Mouse (Mus musculus) macrophage (primary cell): Measurements from ENCODE around the gene Pnkd. TPM values are rescaled to one million over a fixed set of nuclear protein-coding genes. Genes with fewer than 3 reads are reported as not detected.

Source experiments
- H3K27ac ChIP-seq: fragments of 350-480 bp; formaldehyde crosslinking; 2 replicates; pipeline ENCODE4 v1.9.0; 2021
- H3K36me3 ChIP-seq: fragments of 350-480 bp; formaldehyde crosslinking; 2 replicates; pipeline ENCODE4 v1.9.0; 2021; ENCODE audit errors: inconsistent target
- H3K4me3 ChIP-seq: fragments of 350-480 bp; formaldehyde crosslinking; 2 replicates; pipeline ENCODE4 v1.9.0; 2021; ENCODE audit errors: inconsistent target
- H3K79me2 ChIP-seq: fragments of 350-480 bp; formaldehyde crosslinking; 2 replicates; pipeline ENCODE4 v1.9.0; 2021; ENCODE audit errors: inconsistent target
- WGBS: methylation state at CpG from one replicate; pipeline ENCODE4 v1.1.7; 2026; ENCODE audit warnings: inconsistent platforms; ENCODE audit not compliant: missing documents; 5-methylcytosine and 5-hydroxymethylcytosine counted together
- polyA plus RNA-seq: library from polyadenylated mRNA; stranded (reverse); fragments of 250-400 nt; gene quantifications from 3 replicates; pipeline ENCODE4 v1.2.4, GENCODE M21; 2018; ENCODE audit warnings: inconsistent platforms

Gene Pnkd
- polyA plus RNA-seq, 1 experiment from 2014 or later, result 20.6 TPM

DNA sequence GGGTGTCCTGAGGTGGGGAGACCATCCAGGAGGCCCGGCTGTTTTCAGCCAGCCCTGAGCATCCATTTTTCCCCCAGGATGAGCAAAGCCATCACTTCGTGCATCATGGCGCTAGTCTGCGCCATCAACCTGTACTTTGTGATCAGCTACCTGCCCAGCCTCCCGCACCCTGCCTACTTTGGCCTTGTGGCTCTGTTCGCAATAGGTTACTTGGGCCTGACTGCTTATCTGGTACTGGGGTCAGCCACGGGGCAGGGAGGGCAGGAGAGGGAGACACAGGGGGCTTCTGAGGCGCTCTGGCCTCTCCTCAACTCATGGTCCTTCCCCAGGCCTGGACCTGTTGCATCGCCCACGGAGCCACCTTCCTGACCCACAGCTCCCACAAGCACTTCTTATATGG, 100.3 kb downstream of the Pnkd start:
- Histone ChIP-seq H3K79me2 (no peaks in the 10 kb centered on the region), H3K36me3 (peaks cover 33% of the 10 kb centered on the region), H3K4me3 (no peak overlapping the region), H3K27ac (no peak overlapping the region)
- 92% methylated on average over 10 of the region's 10 CpGs for WGBS

DNA sequence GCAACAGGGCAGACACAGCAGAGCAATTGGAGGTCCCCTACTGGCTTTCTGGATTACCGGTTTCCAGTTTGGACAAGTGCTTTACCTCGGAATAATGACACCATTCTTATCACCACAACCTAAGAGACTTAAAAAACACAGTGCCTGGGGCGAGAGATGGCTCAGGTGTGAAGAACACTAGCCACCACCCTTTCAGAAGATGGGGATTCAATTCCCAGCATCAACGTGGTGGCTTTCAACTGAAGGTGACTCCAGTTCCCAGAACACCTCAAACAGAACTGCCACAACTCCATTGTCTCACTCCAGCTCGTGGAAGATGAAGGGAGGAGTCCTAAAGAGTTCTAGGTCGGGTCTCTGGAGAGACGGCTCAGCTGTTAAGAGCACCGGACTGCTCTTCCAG, 100.8 kb downstream of the Pnkd start:
- WGBS, result 92% methylated on average over 6 of the region's 8 CpGs
- no peak overlapping the region for H3K4me3 ChIP-seq
- H3K36me3 ChIP-seq, result peaks cover 33% of the 10 kb centered on the region
- no peaks in the 10 kb centered on the region for H3K79me2 ChIP-seq
- H3K27ac ChIP-seq, result no peak overlapping the region

DNA sequence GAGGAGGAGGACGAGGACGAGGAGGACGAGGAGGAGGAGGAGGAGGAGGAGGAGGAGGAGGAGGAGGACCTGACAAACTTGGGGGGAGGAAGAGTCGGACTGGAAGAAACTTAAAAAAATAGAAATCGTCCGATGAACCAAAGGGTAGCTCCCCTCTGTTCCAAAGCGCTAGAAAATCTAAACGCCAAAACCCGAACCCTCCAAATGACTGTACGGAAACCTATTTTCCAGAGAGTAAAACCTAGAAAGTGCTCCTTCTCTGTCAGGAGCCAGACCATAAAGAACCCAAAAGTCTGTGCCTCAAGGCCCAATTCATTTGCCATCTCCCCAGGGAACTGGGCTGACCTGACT, 101.6 kb downstream of the Pnkd start:
- WGBS, result 52% methylated on average over 6 of the region's 10 CpGs
- Histone ChIP-seq H3K79me2 (no peaks in the 10 kb centered on the region), H3K36me3 (peaks cover 33% of the 10 kb centered on the region), H3K4me3 (peak overlapping the region; percentile 36), H3K27ac (peak overlapping the region; percentile 88)

DNA sequence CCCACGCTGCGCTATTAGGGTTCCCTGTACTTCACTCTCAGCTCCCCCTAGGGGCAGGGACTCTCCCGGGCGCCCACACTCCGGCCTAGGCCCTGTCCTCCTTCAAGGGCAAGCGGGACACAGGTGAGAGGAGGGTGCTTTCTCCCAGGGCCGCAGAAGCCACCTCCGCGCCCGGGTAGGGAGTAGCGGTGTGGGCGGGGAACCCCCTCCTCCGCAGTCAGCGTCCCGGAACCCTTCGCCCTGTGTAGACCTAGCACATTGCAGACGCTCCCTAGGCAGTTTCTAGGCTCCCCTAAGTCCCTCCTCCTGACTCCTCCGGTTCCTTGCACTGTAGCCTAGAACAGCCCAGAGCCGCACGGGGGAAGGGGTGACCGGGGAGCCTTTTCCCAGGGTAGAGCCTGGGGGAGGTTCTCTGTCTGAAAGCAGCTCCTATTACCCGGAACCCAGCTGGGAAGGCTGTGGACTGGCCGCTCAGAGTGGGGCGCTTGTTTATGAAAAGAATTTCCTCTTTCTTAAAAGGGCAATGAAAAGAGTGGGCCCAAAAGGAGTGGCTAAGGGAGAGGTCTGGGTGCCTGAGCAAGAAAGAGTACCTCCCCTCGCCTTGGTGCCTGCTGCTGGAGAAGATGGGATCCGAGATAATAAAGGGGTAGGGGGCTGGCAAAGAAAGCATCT, 102.1 kb downstream of the Pnkd start:
- WGBS, result 1% methylated on average over 25 of the region's 26 CpGs
- Histone ChIP-seq H3K79me2 (no peaks in the 10 kb centered on the region), H3K4me3 (peak overlapping the region; percentile 36), H3K36me3 (peaks cover 31% of the 10 kb centered on the region), H3K27ac (peak overlapping the region; percentile 88)

DNA sequence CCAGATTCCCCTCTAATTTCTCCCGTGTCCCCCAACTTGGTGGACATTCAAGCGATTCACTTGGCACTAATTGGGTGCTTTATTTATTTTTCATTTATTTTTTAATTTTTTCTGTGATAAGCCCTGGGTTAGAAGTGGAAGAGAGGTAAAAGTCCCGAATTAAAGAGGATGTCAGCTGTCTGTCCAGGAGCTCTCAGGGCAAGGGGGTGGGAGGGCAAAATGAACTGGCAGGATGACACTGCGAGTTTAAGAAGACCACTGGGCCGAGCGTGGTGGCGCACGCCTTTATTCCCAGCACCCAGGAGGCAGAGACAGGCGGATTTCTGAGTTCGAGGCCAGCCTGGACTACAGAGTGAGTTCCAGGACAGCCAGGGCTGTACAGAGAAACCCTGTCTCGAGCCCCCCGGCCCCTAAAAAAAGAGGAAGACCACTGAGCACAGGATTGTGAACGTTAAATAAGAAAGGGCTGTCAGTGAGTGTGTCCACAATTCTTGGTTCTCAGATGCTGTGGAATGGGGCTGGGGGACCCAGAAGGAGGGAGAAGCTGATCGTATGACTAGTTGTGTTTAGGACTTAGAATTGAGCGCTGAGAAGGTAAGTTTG, 102.8 kb downstream of the Pnkd start:
- Histone ChIP-seq H3K4me3 (peak overlapping the region; percentile 36), H3K79me2 (peaks cover 4% of the 10 kb centered on the region), H3K36me3 (peaks cover 27% of the 10 kb centered on the region), H3K27ac (peak overlapping the region; percentile 88)
- WGBS, result 31% methylated on average over 15 of the region's 15 CpGs

DNA sequence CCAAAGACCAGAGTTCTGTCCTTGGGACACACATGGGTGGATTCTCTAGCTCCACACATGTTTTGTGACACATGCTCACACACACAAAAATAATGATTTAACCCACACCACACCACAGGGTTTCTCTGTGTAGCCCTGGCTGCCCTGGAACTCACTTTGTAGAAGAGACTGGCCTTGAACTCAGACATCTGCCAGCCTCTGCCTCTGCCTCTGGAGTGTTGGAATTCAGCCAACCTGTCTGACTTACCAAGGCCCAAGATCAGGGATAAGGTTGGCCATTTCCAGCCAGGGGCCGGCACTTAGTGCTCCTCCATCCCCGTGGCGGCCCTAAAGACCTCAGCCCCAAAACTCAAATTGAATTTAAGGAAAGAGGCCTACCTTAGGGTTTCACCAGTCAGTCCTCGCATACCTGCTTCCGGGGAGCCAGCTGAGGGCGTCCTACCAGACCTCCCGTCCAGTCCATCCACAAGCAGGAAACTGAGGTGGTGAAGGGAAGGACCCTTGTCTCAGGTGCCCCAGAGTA, 103.7 kb downstream of the Pnkd start:
- Histone ChIP-seq H3K79me2 (peaks cover 14% of the 10 kb centered on the region), H3K4me3 (no peak overlapping the region), H3K27ac (no peak overlapping the region), H3K36me3 (peaks cover 21% of the 10 kb centered on the region)
- 91% methylated on average over 7 of the region's 7 CpGs for WGBS

DNA sequence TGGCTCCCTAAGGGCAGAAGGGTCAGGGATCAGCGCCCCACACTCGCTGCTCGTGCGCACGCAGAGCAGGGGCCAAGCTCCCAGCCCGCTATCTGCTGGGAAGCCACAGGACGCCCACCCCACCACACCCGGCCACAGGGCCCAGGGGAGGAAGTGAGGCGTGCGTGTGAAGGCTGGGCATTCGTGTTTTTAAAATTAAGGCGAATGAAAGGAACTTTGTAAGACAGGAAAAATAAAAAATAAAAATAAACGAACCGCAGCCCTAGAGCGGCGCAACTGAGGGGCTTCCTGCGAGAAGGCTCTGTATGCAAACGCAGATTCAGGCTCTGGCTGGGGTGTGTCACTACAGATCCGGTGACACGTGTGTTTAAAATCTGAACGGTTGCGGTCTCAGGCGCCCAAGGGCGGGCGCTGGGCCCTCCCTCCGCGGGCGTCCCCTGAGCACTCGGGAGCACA, 105.1 kb downstream of the Pnkd start:
- peaks cover 21% of the 10 kb centered on the region for H3K36me3 ChIP-seq
- peak overlapping the region; percentile 69 for H3K27ac ChIP-seq
- H3K79me2 ChIP-seq, result peaks cover 28% of the 10 kb centered on the region
- WGBS, result 9% methylated on average over 27 of the region's 29 CpGs
- H3K4me3 ChIP-seq, result peak overlapping the region; percentile 28; the same call in 1 of the 2 replicates

DNA sequence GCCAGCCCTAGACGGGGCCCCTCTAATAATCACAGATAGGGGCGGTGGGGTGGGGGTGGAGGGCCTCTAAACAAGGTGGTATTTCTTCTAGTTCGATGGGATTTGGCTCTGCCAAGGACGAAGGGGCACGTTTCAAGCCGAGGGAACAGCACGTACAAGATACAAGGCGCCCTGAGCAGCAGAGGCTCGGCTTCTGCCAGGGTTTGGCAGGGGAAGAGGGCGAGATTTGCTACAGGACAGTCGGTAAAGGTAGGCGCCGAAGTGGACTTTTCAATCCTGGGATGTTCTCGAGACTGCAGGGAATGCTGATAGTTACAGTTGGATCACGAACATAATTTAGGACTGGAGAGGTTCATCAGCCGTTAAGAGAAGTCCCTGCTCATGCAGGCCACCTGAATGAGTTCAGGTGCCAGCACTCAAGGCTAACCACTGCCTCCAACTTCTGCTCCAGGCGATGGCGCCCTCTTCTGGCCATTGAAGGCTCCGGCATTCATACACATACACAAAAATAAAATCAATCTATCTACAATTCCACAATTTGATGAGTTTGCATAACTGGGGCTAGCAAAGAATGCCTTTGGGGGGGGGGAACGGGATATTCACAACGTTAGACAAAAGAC, 105.7 kb downstream of the Pnkd start:
- peaks cover 33% of the 10 kb centered on the region for H3K79me2 ChIP-seq
- peaks cover 17% of the 10 kb centered on the region for H3K36me3 ChIP-seq
- H3K27ac ChIP-seq, result peak overlapping the region; percentile 69
- 8% methylated on average over 21 of the region's 21 CpGs for WGBS
- peak overlapping the region; percentile 28 for H3K4me3 ChIP-seq

DNA sequence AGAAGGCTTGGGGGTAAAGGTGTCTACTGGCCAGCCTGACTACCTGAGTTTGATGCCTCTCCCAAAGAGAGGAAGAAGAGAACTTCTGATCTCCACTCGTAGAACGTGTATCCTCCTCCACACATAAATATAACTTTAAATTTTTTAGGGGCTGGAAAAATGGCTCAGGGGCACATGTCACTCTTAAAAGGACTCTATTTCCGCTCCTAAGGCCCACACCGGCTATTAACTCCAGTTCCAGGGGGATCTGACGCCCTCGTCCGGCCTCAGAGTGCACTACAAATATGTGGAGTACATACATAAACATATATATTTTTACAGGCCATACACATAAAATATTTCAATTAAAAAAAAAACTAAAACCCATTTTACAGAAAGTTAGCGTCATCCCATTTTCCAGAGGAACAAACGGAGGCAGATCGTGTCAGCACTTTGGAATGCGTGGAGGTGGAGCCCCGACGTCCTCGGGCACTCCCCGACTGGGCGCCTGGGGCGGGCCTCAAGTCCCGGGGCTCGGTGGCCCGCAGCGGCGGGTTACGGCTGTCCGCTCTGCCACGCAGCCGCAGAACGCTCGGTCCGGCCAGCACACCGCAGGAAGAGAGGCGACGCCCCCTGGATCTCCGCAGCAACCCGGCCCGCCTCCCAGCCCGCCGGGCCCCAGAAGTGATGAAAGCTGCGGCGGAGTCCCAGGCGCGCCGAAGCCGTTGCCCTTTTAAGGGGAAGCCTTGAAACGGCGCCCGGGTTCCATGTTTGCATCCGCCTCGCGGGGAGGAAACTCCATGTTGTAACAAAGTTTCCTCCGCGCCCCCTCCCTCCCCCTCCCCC, 106.4 kb downstream of the Pnkd start, which contains the start of gene Ctdsp1:
Gene Ctdsp1, plus strand, starts transcription at position 586 of the 825 bp plus-strand sequence.
- H3K36me3 ChIP-seq, result peaks cover 14% of the 10 kb centered on the region
- peaks cover 33% of the 10 kb centered on the region for H3K79me2 ChIP-seq
- peak within 1 kb of the TSS; percentile 81 for H3K27ac ChIP-seq
- H3K4me3 ChIP-seq, result peak within 1 kb of the TSS; percentile 58
- 3% methylated on average over 49 of the region's 51 CpGs for WGBS

DNA sequence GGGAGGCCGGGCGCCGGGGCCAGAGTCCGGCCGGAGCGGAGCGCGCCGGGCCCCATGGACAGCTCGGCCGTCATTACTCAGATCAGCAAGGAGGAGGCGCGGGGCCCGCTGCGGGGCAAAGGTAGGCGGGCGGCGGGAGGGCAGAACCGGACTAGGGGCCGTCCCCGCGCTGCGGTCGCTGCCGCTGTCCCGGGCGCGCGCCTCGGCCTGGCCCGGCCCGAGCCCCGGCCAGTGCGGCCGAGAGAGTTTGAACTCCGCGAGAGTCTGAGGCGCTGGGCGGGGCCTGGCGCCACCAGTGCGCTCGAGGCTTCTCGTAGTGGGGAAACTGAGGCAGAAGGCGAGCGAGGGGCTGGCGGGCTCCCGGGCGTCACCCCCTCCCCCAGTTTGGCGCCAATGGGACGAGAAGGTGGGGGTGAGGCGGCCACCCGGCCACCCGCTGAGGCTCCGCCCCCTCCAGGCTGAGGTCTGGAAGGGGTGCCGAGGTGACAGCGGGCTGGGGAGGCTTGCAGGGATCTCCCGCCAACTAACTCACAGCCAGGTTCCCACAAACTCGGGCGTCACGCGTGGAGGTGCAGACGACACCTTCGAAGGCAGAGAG, 107.2 kb downstream of the Pnkd start:
- peaks cover 33% of the 10 kb centered on the region for H3K79me2 ChIP-seq
- H3K36me3 ChIP-seq, result peaks cover 14% of the 10 kb centered on the region
- peak overlapping the region; percentile 58 for H3K4me3 ChIP-seq
- WGBS, result under 1% methylated on average over 54 of the region's 63 CpGs
- peak overlapping the region; percentile 81 for H3K27ac ChIP-seq

DNA sequence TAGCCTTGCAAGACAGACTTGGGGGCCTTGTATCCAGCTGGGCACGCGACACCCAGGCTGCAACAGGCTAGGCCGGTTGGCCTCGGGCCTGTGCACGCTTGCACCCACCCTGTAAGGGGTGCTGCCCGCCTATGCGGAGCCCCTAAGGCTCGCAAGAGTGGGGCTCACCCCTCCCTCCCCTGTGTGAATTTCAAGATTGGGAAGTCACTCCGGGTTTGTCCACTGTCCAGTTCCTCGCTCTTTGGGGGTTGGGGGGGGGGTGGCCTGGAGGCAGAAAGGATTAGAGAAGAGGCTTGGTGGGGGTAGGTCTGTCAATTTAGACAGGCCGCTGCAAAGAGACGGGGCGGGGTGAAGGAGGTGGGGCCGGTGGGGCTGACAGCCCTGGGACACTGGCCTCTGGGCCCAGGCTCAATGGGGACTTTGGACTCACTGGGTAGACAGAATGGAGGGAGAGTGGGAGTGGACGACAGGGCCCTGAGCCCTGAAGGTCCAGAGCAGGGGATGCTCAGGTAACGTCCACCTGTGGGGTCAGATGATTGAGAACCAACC, 107.8 kb downstream of the Pnkd start:
- peaks cover 33% of the 10 kb centered on the region for H3K79me2 ChIP-seq
- H3K4me3 ChIP-seq, result peak overlapping the region; percentile 58
- H3K36me3 ChIP-seq, result peaks cover 14% of the 10 kb centered on the region
- peak overlapping the region; percentile 81 for H3K27ac ChIP-seq
- WGBS, result 3% methylated on average over 15 of the region's 16 CpGs

DNA sequence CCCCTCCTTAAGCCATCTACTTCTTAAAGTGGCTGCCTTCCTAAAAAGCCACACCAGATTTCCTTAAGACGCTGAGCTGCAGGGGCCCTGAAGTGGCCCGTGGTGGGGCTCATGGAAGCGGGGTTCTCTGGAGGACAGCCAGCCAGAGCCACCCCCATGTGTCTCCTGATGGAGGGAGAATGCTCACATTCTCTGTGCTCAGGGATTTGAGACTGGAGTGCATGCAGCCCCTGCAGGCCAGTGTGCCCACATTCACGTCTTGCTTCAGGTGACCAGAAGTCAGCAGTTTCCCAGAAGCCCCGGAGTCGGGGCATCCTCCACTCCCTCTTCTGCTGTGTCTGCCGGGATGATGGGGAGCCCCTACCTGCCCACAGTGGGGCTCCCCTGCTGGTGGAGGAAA, 108.3 kb downstream of the Pnkd start:
- Histone ChIP-seq H3K79me2 (peaks cover 33% of the 10 kb centered on the region), H3K27ac (peak overlapping the region; percentile 81), H3K4me3 (peak overlapping the region; percentile 58), H3K36me3 (peaks cover 14% of the 10 kb centered on the region)
- 23% methylated on average over 7 of the region's 7 CpGs for WGBS

DNA sequence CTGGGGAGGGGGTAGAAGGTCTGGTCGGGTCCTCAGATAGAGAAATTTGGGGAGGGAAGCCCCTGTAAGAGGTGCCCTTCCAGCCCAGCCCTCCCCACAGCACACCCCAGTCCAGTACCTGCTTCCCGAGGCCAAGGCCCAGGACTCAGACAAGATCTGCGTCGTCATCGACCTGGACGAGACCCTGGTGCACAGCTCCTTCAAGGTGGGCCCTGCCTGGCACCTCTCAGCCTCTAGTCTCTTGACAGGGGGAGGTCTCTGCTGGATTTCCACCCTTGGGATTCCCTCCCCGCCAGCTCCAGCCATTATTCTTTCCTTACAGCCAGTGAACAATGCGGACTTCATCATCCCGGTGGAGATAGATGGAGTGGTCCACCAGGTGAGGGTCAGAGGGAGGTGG, 109.0 kb downstream of the Pnkd start:
- Histone ChIP-seq H3K79me2 (peaks cover 33% of the 10 kb centered on the region), H3K4me3 (no peak overlapping the region), H3K36me3 (peaks cover 14% of the 10 kb centered on the region), H3K27ac (no peak overlapping the region)
- 92% methylated on average over 7 of the region's 9 CpGs for WGBS

DNA sequence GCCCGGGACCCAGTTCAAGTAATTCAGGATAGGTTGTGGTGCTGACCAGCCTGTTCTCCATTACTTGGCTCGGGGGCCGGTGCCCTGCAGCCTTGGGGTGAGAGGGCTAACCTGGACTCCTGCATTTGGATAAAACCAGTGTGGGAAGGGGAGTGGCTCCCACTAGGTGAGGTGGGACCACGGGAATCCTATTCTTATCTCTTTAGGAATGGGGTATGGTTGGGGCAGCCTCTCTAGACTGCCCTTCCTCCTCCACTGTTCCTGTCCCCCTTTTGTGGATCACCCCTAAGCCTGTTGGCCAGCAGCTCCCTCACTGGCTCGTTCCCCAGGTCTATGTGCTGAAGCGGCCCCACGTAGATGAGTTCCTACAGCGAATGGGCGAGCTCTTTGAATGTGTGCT, 109.6 kb downstream of the Pnkd start:
- 97% methylated on average over 9 of the region's 9 CpGs for WGBS
- peaks cover 33% of the 10 kb centered on the region for H3K79me2 ChIP-seq
- H3K36me3 ChIP-seq, result peaks cover 14% of the 10 kb centered on the region
- H3K27ac ChIP-seq, result no peak overlapping the region
- no peak overlapping the region for H3K4me3 ChIP-seq
